In genomic region chr2:106973332-106973958, GRCm38 (mm10) we compare ENCODE assay signal across 8 mouse cellular contexts. TPM values are rescaled to one million over a fixed set of nuclear protein-coding genes. Genes with fewer than 3 reads are reported as not detected.
DNase-seq lines count a peak whose midpoint lies in the region; ATAC-seq and TF ChIP-seq lines count a peak whose summit lies in the region.

No protein-coding gene starts in this region.

- no peak for ATAC-seq in hindbrain, embryonic 15.5 days (ENCODE audit: low FRiP score, low read depth)
- ATAC-seq in midbrain, embryonic 16.5 days: peak; percentile 15

- H3K27ac ChIP-seq in left cerebral cortex, adult 2 months: peak overlapping the region; percentile 81
- H3K27ac ChIP-seq in hindbrain, embryonic 15.5 days (replicated peaks): no peak overlapping the region
- no peak overlapping the region for H3K27ac ChIP-seq in midbrain, embryonic 16.5 days (ENCODE audit: low read length)

- H3K36me3 ChIP-seq in hindbrain, embryonic 15.5 days: no peaks in the 10 kb centered on the region
- 0 out of 2 replicates have a peak, but pooled peaks cover 2% of the 10 kb centered on the region for H3K36me3 ChIP-seq in midbrain, embryonic 16.5 days (ENCODE audit: control insufficient read depth, insufficient read depth, low read length)

- H3K4me2 ChIP-seq in hindbrain, embryonic 15.5 days: peak overlapping the region; percentile 61
- peak overlapping the region; percentile 63 for H3K4me2 ChIP-seq in midbrain, embryonic 16.5 days (ENCODE audit: low read length)

- WGBS in hindbrain, embryonic 15.5 days: 67% methylated on average over 17 of the region's 17 CpGs
- WGBS in midbrain, embryonic 16.5 days: 70% methylated on average over 17 of the region's 17 CpGs

- H3K27me3 ChIP-seq in hindbrain, embryonic 15.5 days: no peaks in the 10 kb centered on the region
- no peaks in the 10 kb centered on the region for H3K27me3 ChIP-seq in midbrain, embryonic 16.5 days (ENCODE audit: control insufficient read depth, insufficient read depth, low read depth, low read length)

- no peaks in the 10 kb centered on the region for H3K9me3 ChIP-seq in hindbrain, embryonic 15.5 days
- H3K9me3 ChIP-seq in midbrain, embryonic 16.5 days (replicated peaks; ENCODE audit: control insufficient read depth, low read length, poor library complexity, severe bottlenecking): no peaks in the 10 kb centered on the region

- H3K4me3 ChIP-seq in left cerebral cortex, adult 2 months: peak overlapping the region; percentile 69
- peak overlapping the region; percentile 67 for H3K4me3 ChIP-seq in hindbrain, embryonic 15.5 days
- peak overlapping the region; percentile 91 for H3K4me3 ChIP-seq in midbrain, embryonic 16.5 days (ENCODE audit: low read depth, low read length)

- intact Hi-C loops in left cerebral cortex, adult 2 months (cut with DNase I): no loop called here
- intact Hi-C loops in left cerebral cortex, postnatal 25 days (cut with DNase I): no loop called here

- TF ChIP-seq CTCF in left cerebral cortex, adult 2 months (IDR thresholded peaks at IDR 0.05): no peak

- DNase-seq in left cerebral cortex, adult 2 months (ENCODE audit: extremely low spot score in 1 of 2, low spot score in 2 of 2): no peak
- DNase-seq in left cerebral cortex, postnatal 25 days (ENCODE audit: low spot score in 2 of 2): no peak
- peak; percentile 11 for DNase-seq in c-Kit-positive CD71-positive TER-119-positive erythroid progenitor cells, embryonic 14.5 days (ENCODE audit: low spot score)
- no peak for DNase-seq in left cerebral cortex, adult 8-10 months (ENCODE audit: low spot score in 2 of 2)
- no peak for DNase-seq in thymus, adult 18-20 months
- no peak for DNase-seq in kidney, adult 9 months

- H3K4me1 ChIP-seq in hindbrain, embryonic 15.5 days (replicated peaks): peaks cover 10% of the 10 kb centered on the region
- H3K4me1 ChIP-seq in midbrain, embryonic 16.5 days (ENCODE audit: control insufficient read depth, insufficient read depth, low read length): peaks cover 15% of the 10 kb centered on the region

- peak overlapping the region; percentile 78 for H3K9ac ChIP-seq in hindbrain, embryonic 15.5 days
- peak overlapping the region; percentile 98 for H3K9ac ChIP-seq in midbrain, embryonic 16.5 days (ENCODE audit: low read depth, low read length)

RNA-seq across cellular contexts. Expression of gene Arl14ep, which starts 0.8 kb away (rescaled TPM):
- total RNA-seq in left cerebral cortex, adult 2 months (2021): 10 to 100 TPM; 34.5 to 38.2 TPM
- total RNA-seq in left cerebral cortex, postnatal 25 days (2021): 10 to 100 TPM; 39.7 to 40.5 TPM
- 34.4 and 36.6 TPM in 2 replicates for polyA plus RNA-seq in hindbrain, embryonic 15.5 days (2015; fragmentation: Nextera tagmentation; extraction: Ambion mirVana)
- 35.4 and 37.0 TPM in 2 replicates for polyA plus RNA-seq in midbrain, embryonic 16.5 days (2015; fragmentation: Nextera tagmentation; extraction: Ambion mirVana)
- 10 to 100 TPM; 39.6 to 42.3 (median 40.3) TPM for total RNA-seq in left cerebral cortex, adult 8-10 months (2022)
